In genomic region chr2:21010806-21011397, GRCm38 (mm10) we compare ENCODE assay signal across 10 mouse cellular contexts. TPM values are rescaled to one million over a fixed set of nuclear protein-coding genes. Genes with fewer than 3 reads are reported as not detected.
DNase-seq lines count a peak whose midpoint lies in the region; ATAC-seq and TF ChIP-seq lines count a peak whose summit lies in the region.
"Had no signal": no experiment of that assay in that cellular context is flagged by ENCODE, and none has a peak within 500 bp of the region (broad histone marks: within the 10 kb centered on the region; RNA-seq: fewer than 3 reads in every experiment).

No protein-coding gene starts in this region.

- H3K9me3 ChIP-seq in embryonic facial prominence, embryonic 12.5 days = no peaks in the 10 kb centered on the region
- no peaks in the 10 kb centered on the region for H3K9me3 ChIP-seq in hindbrain, postnatal 0 days (ENCODE audit: low read length)
- H3K9me3 ChIP-seq in neural tube, embryonic 13.5 days = no peaks in the 10 kb centered on the region
- H3K9me3 ChIP-seq: liver, embryonic 13.5 days had no signal

- ATAC-seq in embryonic facial prominence, embryonic 12.5 days (ENCODE audit: insufficient number of reproducible peaks, insufficient read depth, low FRiP score, low TSS enrichment) = peak; percentile 68
- peak; percentile 89 for ATAC-seq in hindbrain, postnatal 0 days
- peak; percentile 93 for ATAC-seq in neural tube, embryonic 13.5 days (ENCODE audit: low read depth)
- no peak for ATAC-seq in inflammation-experienced regulatory T-cells, adult 6 months

- peak overlapping the region; percentile 73 for H3K27ac ChIP-seq in layer of hippocampus, adult 2 months
- no peak overlapping the region for H3K27ac ChIP-seq in embryonic facial prominence, embryonic 12.5 days
- peak overlapping the region; percentile 88 for H3K27ac ChIP-seq in hindbrain, postnatal 0 days
- peak overlapping the region; percentile 94 for H3K27ac ChIP-seq in neural tube, embryonic 13.5 days (replicated peaks)
- H3K27ac ChIP-seq: liver, embryonic 13.5 days had no signal

- H3K4me3 ChIP-seq in layer of hippocampus, adult 2 months = no peak overlapping the region
- no peak overlapping the region for H3K4me3 ChIP-seq in embryonic facial prominence, embryonic 12.5 days
- no peak overlapping the region for H3K4me3 ChIP-seq in hindbrain, postnatal 0 days (ENCODE audit: low read length)
- no peak overlapping the region for H3K4me3 ChIP-seq in neural tube, embryonic 13.5 days
- H3K4me3 ChIP-seq: liver, embryonic 13.5 days had no signal

- H3K4me1 ChIP-seq in embryonic facial prominence, embryonic 12.5 days = no peaks in the 10 kb centered on the region
- peaks cover 13% of the 10 kb centered on the region for H3K4me1 ChIP-seq in hindbrain, postnatal 0 days (ENCODE audit: insufficient read depth, low read length)
- peaks cover 32% of the 10 kb centered on the region for H3K4me1 ChIP-seq in neural tube, embryonic 13.5 days (replicated peaks)
- H3K4me1 ChIP-seq: liver, embryonic 13.5 days had no signal

- no peak for TF ChIP-seq CTCF in layer of hippocampus, adult 2 months (conservative IDR thresholded peaks at IDR 0.05)
- TF ChIP-seq CTCF in hindbrain, postnatal 0 days (IDR thresholded peaks at IDR 0.05; ENCODE audit: low read depth) = no peak

- 45% methylated on average over 11 of the region's 11 CpGs for WGBS in embryonic facial prominence, embryonic 12.5 days
- 16% methylated on average over 11 of the region's 11 CpGs for whole genome bisulfite sequencing in hindbrain, postnatal 0 days
- WGBS in neural tube, embryonic 13.5 days = 22% methylated on average over 11 of the region's 11 CpGs

- H3K27me3 ChIP-seq in embryonic facial prominence, embryonic 12.5 days = peaks cover 3% of the 10 kb centered on the region; the same call in 1 of the 2 replicates
- no peaks in the 10 kb centered on the region for H3K27me3 ChIP-seq in hindbrain, postnatal 0 days (ENCODE audit: insufficient read depth, low read length)
- no peaks in the 10 kb centered on the region for H3K27me3 ChIP-seq in neural tube, embryonic 13.5 days
- H3K27me3 ChIP-seq: liver, embryonic 13.5 days had no signal

- H3K9ac ChIP-seq in embryonic facial prominence, embryonic 12.5 days = no peak overlapping the region
- H3K9ac ChIP-seq in hindbrain, postnatal 0 days (replicated peaks; ENCODE audit: low read length) = no peak overlapping the region
- H3K9ac ChIP-seq in neural tube, embryonic 13.5 days = peak overlapping the region; percentile 52; the same call in 1 of the 2 replicates
- H3K9ac ChIP-seq: liver, embryonic 13.5 days had no signal

- DNase-seq in layer of hippocampus, adult 2 months (ENCODE audit: low spot score in 2 of 2) = no peak
- no peak for DNase-seq in layer of hippocampus, adult 9-11 months
- DNase-seq in hindbrain, postnatal 0 days (ENCODE audit: low spot score) = peak; percentile 72
- DNase-seq in kidney, postnatal 4 days = no peak
- no peak for DNase-seq in urinary bladder, postnatal 14 days (ENCODE audit: low spot score)
- DNase-seq: B cell, adult 2 months; liver, embryonic 13.5 days had no signal

- H3K4me2 ChIP-seq in embryonic facial prominence, embryonic 12.5 days (replicated peaks) = no peak overlapping the region
- H3K4me2 ChIP-seq in hindbrain, postnatal 0 days (ENCODE audit: low read depth, low read length) = no peak overlapping the region
- H3K4me2 ChIP-seq in neural tube, embryonic 13.5 days = 0 out of 2 replicates have a peak overlapping the region, but pooled peaks have one; percentile 11
- H3K4me2 ChIP-seq: liver, embryonic 13.5 days had no signal

- no peaks in the 10 kb centered on the region for H3K36me3 ChIP-seq in embryonic facial prominence, embryonic 12.5 days
- H3K36me3 ChIP-seq in hindbrain, postnatal 0 days (ENCODE audit: insufficient read depth, low read length) = no peaks in the 10 kb centered on the region
- no peaks in the 10 kb centered on the region for H3K36me3 ChIP-seq in neural tube, embryonic 13.5 days
- H3K36me3 ChIP-seq: liver, embryonic 13.5 days had no signal

RNA-seq across cellular contexts. Expression of gene Arhgap21, which starts 42.2 kb away (rescaled TPM):
- 100 to 1,000 TPM; 358 to 386 TPM for total RNA-seq in layer of hippocampus, adult 2 months (2021)
- polyA plus RNA-seq in embryonic facial prominence, embryonic 12.5 days (2016; fragmentation: Nextera tagmentation; extraction: Ambion mirVana) = 15.9 and 21.7 TPM in 2 replicates
- total RNA-seq in hindbrain, postnatal 0 days (2014; rRNA removed) = 65.8 and 76.4 TPM in 2 replicates
- 26.6 and 27.7 TPM in 2 replicates for polyA plus RNA-seq in hindbrain, postnatal 0 days (2015; fragmentation: Nextera tagmentation; extraction: Ambion mirVana)
- 33.9 and 34.9 TPM in 2 replicates for polyA plus RNA-seq in neural tube, embryonic 13.5 days (2015; fragmentation: Nextera tagmentation; extraction: Ambion mirVana)
- polyA plus RNA-seq in inflammation-experienced regulatory T-cells, adult 6 months (2017; shearing (Covaris generic)) = 1 to 10 TPM; 1.2 to 2.2 (median 1.3) TPM
